Mouse (Mus musculus) MEL (cell line): ENCODE results near the gene Nek4. TPM values are rescaled to one million over a fixed set of nuclear protein-coding genes. Genes with fewer than 3 reads are reported as not detected.

ENCODE experiments used
- DNase-seq: peaks from one replicate; pipeline ENCODE4 v3.0.0; 2011; ENCODE audit warnings: low read depth, low spot score
- H3K27ac ChIP-seq: 2 replicates; pipeline ENCODE4 v1.5.1; 2012; ENCODE audit warnings: low read depth, mild to moderate bottlenecking, control low read depth, low read length, moderate library complexity; ENCODE audit not compliant: control insufficient read depth
- H3K27me3 ChIP-seq, 2 experiments: fragments of 150-350 bp in 1 of 2; sonication (generic) in 1 of 2; 2 replicates each; pipeline ENCODE4 v1.6.1; 2012; ENCODE audit warnings: low read length in 2 of 2, mild to moderate bottlenecking in 2 of 2, improper control_type of control experiment in 1 of 2, moderate library complexity in 1 of 2; ENCODE audit not compliant: insufficient read depth in 2 of 2, control insufficient read depth in 1 of 2
- H3K36me3 ChIP-seq, 2 experiments: 2 replicates each; pipeline ENCODE4 v1.6.1; 2012 to 2014; ENCODE audit warnings: low read length in 2 of 2, improper control_type of control experiment in 1 of 2, inconsistent platforms in 1 of 2, mild to moderate bottlenecking in 1 of 2; ENCODE audit not compliant: insufficient read depth in 2 of 2, control insufficient read depth in 1 of 2
- H3K4me1 ChIP-seq, 2 experiments: fragments of 150-350 bp in 1 of 2; sonication (generic) in 1 of 2; 2 replicates each; pipeline ENCODE4 v1.6.1; 2012; ENCODE audit warnings: low read length in 2 of 2, improper control_type of control experiment in 1 of 2, mild to moderate bottlenecking in 1 of 2; ENCODE audit not compliant: insufficient read depth in 2 of 2, control insufficient read depth in 1 of 2
- H3K4me3 ChIP-seq, 2 experiments: fragments of 150-350 bp in 1 of 2; sonication (generic) in 1 of 2; 2 replicates each; pipeline ENCODE4 v1.5.1; 2012; ENCODE audit warnings: low read depth in 2 of 2, low read length in 2 of 2, mild to moderate bottlenecking in 2 of 2, moderate library complexity in 2 of 2, control low read depth in 1 of 2, improper control_type of control experiment in 1 of 2; ENCODE audit not compliant: control insufficient read depth in 1 of 2, insufficient read depth in 1 of 2
- H3K79me2 ChIP-seq: 2 replicates; pipeline ENCODE4 v1.6.1; 2012; ENCODE audit warnings: mild to moderate bottlenecking, low read length, moderate library complexity; ENCODE audit not compliant: control insufficient read depth, poor library complexity, insufficient read depth
- H3K9ac ChIP-seq: 2 replicates; pipeline ENCODE4 v1.6.1; 2012; ENCODE audit warnings: low read depth, mild to moderate bottlenecking, control low read depth, low read length, moderate library complexity; ENCODE audit not compliant: control insufficient read depth, poor library complexity, severe bottlenecking
- H3K9me3 ChIP-seq: fragments of 150-350 bp; sonication (generic); replicated peaks from 2 replicates; pipeline ENCODE4 v1.6.1; 2012; ENCODE audit warnings: mild to moderate bottlenecking, low read length, improper control_type of control experiment, moderate library complexity; ENCODE audit not compliant: insufficient read depth
- CHD2 ChIP-seq: IDR thresholded peaks from 2 replicates; pipeline ENCODE4 v1.6.1; 2011; ENCODE audit warnings: low read length, improper control_type of control experiment
- CTCF ChIP-seq, 3 experiments: IDR thresholded peaks in 2 of 3; conservative IDR thresholded peaks in 1 of 3; 2 replicates each; pipeline ENCODE4 v1.5.1; 2011 to 2012; ENCODE audit warnings: low read length in 3 of 3, low read depth in 2 of 3, mild to moderate bottlenecking in 2 of 3, improper control_type of control experiment in 1 of 3, inconsistent platforms in 1 of 3, mixed read lengths in 1 of 3, moderate library complexity in 1 of 3; ENCODE audit not compliant: control insufficient read depth in 1 of 3, insufficient read depth in 1 of 3, poor library complexity in 1 of 3, severe bottlenecking in 1 of 3
- ELF1 ChIP-seq: IDR thresholded peaks from 2 replicates; pipeline ENCODE4 v1.6.1; 2014; ENCODE audit warnings: low read depth, mild to moderate bottlenecking, inconsistent platforms, low read length, improper control_type of control experiment, moderate library complexity
- EP300 ChIP-seq, 2 experiments: IDR thresholded peaks; 2 replicates each; pipeline ENCODE4 v1.6.1; 2011; ENCODE audit warnings: improper control_type of control experiment in 2 of 2, low read length in 2 of 2, low read depth in 1 of 2, mild to moderate bottlenecking in 1 of 2
- ETS1 ChIP-seq: IDR thresholded peaks from 2 replicates; pipeline ENCODE4 v1.6.1; 2012; ENCODE audit warnings: low read depth, mild to moderate bottlenecking, inconsistent platforms, low read length, improper control_type of control experiment, moderate library complexity
- GABPA ChIP-seq: IDR thresholded peaks from 2 replicates; pipeline ENCODE4 v1.6.1; 2012; ENCODE audit warnings: low read depth, mild to moderate bottlenecking, inconsistent platforms, low read length, improper control_type of control experiment, moderate library complexity
- GATA1 ChIP-seq: IDR thresholded peaks from 2 replicates; pipeline ENCODE4 v1.6.1; 2011; ENCODE audit warnings: low read depth, low read length, improper control_type of control experiment
- JUND ChIP-seq: IDR thresholded peaks from 2 replicates; pipeline ENCODE4 v1.6.1; 2011; ENCODE audit warnings: low read depth, mild to moderate bottlenecking, improper control_type of control experiment, low read length
- MAFK ChIP-seq: IDR thresholded peaks from 2 replicates; pipeline ENCODE4 v1.6.1; 2011; ENCODE audit warnings: low read depth, mild to moderate bottlenecking, low read length, improper control_type of control experiment, borderline replicate concordance
- MAX ChIP-seq: IDR thresholded peaks from 2 replicates; pipeline ENCODE4 v1.6.1; 2011; ENCODE audit warnings: low read length, improper control_type of control experiment
- MEF2A ChIP-seq: IDR thresholded peaks from 2 replicates; pipeline ENCODE4 v1.6.1; 2014; ENCODE audit warnings: low read depth, mild to moderate bottlenecking, inconsistent platforms, low read length, improper control_type of control experiment; ENCODE audit not compliant: poor library complexity, insufficient replicate concordance, severe bottlenecking; ENCODE audit errors: extremely low read depth
- MXI1 ChIP-seq: IDR thresholded peaks from 2 replicates; pipeline ENCODE4 v1.6.1; 2011; ENCODE audit warnings: mild to moderate bottlenecking, low read depth, low read length, improper control_type of control experiment
- MYB ChIP-seq: IDR thresholded peaks from 2 replicates; pipeline ENCODE4 v1.6.1; 2011; ENCODE audit warnings: mild to moderate bottlenecking, low read depth, low read length, improper control_type of control experiment
- NELFE ChIP-seq: IDR thresholded peaks from 2 replicates; pipeline ENCODE4 v1.6.1; 2011; ENCODE audit warnings: low read depth, low read length, improper control_type of control experiment
- POLR2A ChIP-seq, 2 experiments: IDR thresholded peaks; 2 replicates each; pipeline ENCODE4 v1.6.1; 2011 to 2012; ENCODE audit warnings: low read length in 2 of 2, mild to moderate bottlenecking in 2 of 2, control low read depth in 1 of 2, improper control_type of control experiment in 1 of 2, low read depth in 1 of 2, moderate library complexity in 1 of 2; ENCODE audit not compliant: control insufficient read depth in 1 of 2, insufficient read depth in 1 of 2, poor library complexity in 1 of 2
- POLR2AphosphoS2 ChIP-seq: IDR thresholded peaks from 2 replicates; pipeline ENCODE4 v1.6.1; 2011; ENCODE audit warnings: low read length, improper control_type of control experiment
- SMC3 ChIP-seq: IDR thresholded peaks from 2 replicates; pipeline ENCODE4 v1.6.1; 2011; ENCODE audit warnings: low read depth, low read length, improper control_type of control experiment
- TBP ChIP-seq: IDR thresholded peaks from 2 replicates; pipeline ENCODE4 v1.8.0; 2011; ENCODE audit warnings: low read depth, low read length, improper control_type of control experiment
- TCF12 ChIP-seq: IDR thresholded peaks from 2 replicates; pipeline ENCODE4 v1.6.1; 2014; ENCODE audit warnings: low read depth, mild to moderate bottlenecking, inconsistent platforms, low read length, improper control_type of control experiment, moderate library complexity
- USF1 ChIP-seq: IDR thresholded peaks from 2 replicates; pipeline ENCODE4 v1.6.1; 2014; ENCODE audit warnings: low read depth, mild to moderate bottlenecking, inconsistent platforms, low read length, improper control_type of control experiment, moderate library complexity
- USF2 ChIP-seq, 2 experiments: IDR thresholded peaks; 2 replicates each; pipeline ENCODE4 v1.6.1; 2011 to 2012; ENCODE audit warnings: improper control_type of control experiment in 2 of 2, low read length in 2 of 2, borderline replicate concordance in 1 of 2, inconsistent platforms in 1 of 2, low read depth in 1 of 2, mild to moderate bottlenecking in 1 of 2; ENCODE audit not compliant: insufficient read depth in 1 of 2
- ZC3H11A ChIP-seq: IDR thresholded peaks from 2 replicates; pipeline ENCODE4 v1.6.1; 2012; ENCODE audit warnings: low read depth, mild to moderate bottlenecking, inconsistent platforms, low read length, improper control_type of control experiment
- ZKSCAN1 ChIP-seq: IDR thresholded peaks from 2 replicates; pipeline ENCODE4 v1.6.1; 2012; ENCODE audit warnings: low read depth, mild to moderate bottlenecking, inconsistent platforms, low read length, improper control_type of control experiment, moderate library complexity
- ZMIZ1 ChIP-seq: IDR thresholded peaks from 2 replicates; pipeline ENCODE4 v1.6.1; 2012; ENCODE audit warnings: low read depth, mild to moderate bottlenecking, inconsistent platforms, low read length, improper control_type of control experiment, moderate library complexity
- polyA plus RNA-seq, 2 experiments: library from polyadenylated mRNA; stranded (reverse) in 1 of 2; unstranded in 1 of 2; fragments of >175 nt in 1 of 2; fragments of >200 nt in 1 of 2; gene quantifications; 2 replicates each; pipeline versions ENCODE4 v1.2.1 to v1.2.4; 2012; ENCODE audit warnings: low replicate concordance in 2 of 2, low read depth in 1 of 2; ENCODE audit not compliant: insufficient read length in 2 of 2, insufficient read depth in 1 of 2, missing spikeins in 1 of 2
- total RNA-seq: library from RNA; depleted of rRNA; stranded (reverse); fragments of 300-350 nt; gene quantifications from 2 replicates; pipeline ENCODE4 v1.2.3, GENCODE M21; 2012

Nek4 gene
- total and polyA plus RNA-seq, 3 experiments = 16.6 to 19.3 TPM; not detected in 1

DNA sequence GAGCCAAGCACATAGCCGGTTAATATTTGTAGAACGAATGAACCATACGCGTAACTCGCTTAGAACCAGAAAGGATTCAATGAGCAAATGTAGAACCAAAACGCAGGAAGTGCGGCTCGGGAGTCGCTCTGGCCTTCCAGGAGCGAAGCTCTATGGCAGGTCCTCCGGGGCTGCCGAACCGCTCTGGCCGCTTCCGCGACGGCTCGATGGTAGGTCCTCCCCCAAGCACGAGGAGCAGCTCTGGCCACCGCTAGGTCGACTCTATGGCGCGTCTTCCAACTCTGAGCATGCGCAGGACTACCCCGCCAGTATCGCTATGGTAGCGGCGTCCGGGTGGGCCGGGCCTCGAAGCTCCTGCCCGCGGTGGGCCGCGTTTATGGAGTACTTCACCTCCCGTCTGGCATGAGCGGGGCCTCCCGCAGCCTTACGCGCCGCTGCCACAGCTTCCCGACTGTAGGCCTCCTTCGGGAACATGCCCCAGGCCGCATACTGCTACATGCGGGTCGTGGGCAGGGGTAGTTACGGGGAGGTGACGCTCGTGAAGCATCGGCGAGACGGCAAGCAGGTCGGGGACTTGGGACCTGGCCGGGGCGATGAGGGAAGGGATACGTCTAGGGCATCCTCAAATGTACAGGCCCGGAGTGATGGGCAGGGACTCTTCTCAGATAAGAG, at the start of gene Nek4 (continued):
- TF ChIP-seq MAFK (no peak), JUND (no peak), NELFE (peak; percentile 97), GABPA (peak; percentile 87; the same call in 1 of the 2 replicates)

DNA sequence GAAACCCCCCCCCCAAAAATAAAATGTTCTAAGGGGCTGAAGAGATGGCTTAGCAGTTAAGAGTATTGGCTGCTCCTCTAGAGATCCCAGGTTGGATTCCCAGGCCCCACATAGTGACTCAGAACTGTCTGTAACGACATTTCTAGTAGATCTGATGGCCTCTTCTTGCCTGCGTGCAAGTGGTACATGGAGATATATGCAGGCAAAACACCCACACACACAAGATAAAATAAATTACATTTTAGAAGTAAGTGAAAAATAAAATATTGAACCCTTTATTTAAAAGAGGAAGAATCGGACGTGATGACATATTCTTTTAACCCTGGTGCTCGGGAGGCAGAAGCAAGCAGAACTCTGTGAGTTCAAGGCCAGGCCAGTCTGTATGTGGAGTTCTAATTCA, 48.5 kb upstream of the Nek4 start:
- H3K4me1 ChIP-seq = peaks cover under 1 to 12% of the 10 kb centered on the region in 2 experiments
- peaks cover 0 to 4% of the 10 kb centered on the region in 2 experiments; a peak in 2 of 4 replicates for H3K36me3 ChIP-seq
- TF ChIP-seq POLR2A (IDR thresholded peaks at IDR 0.05; ENCODE audit: control insufficient read depth in 1 of 2, insufficient read depth in 1 of 2, low read depth in 1 of 2, low read length in 2 of 2, poor library complexity in 1 of 2) = no peak
- no peak for TF ChIP-seq ZC3H11A
- TF ChIP-seq POLR2AphosphoS2 = no peak
- TF ChIP-seq TBP = no peak
- no peak for TF ChIP-seq ZKSCAN1
- no peak for TF ChIP-seq ZMIZ1
- peak; percentile 76 to 85 for TF ChIP-seq EP300 (IDR thresholded peaks at IDR 0.05; ENCODE audit: low read depth in 1 of 2, low read length in 2 of 2)
- TF ChIP-seq MXI1 = no peak
- no peak for TF ChIP-seq ELF1
- TF ChIP-seq CHD2 = no peak
- TF ChIP-seq GATA1 = peak; percentile 31; the same call in 1 of the 2 replicates
- no peak for TF ChIP-seq USF1
- TF ChIP-seq MEF2A = no peak
- TF ChIP-seq MAX = no peak
- no peak for TF ChIP-seq USF2 (IDR thresholded peaks at IDR 0.05; ENCODE audit: borderline replicate concordance in 1 of 2, insufficient read depth in 1 of 2, low read depth in 1 of 2, low read length in 2 of 2)
- TF ChIP-seq TCF12 = peak; percentile 45; the same call in 1 of the 2 replicates
- TF ChIP-seq ETS1 = no peak
- TF ChIP-seq MYB = peak; percentile 67
- no peak for TF ChIP-seq SMC3
- TF ChIP-seq CTCF (IDR thresholded peaks at IDR 0.05 in 2 of 3, conservative IDR thresholded peaks at IDR 0.05 in 1 of 3; ENCODE audit: control insufficient read depth in 1 of 3, insufficient read depth in 1 of 3, low read depth in 2 of 3, low read length in 3 of 3, poor library complexity in 1 of 3, severe bottlenecking in 1 of 3) = no peak
- H3K27me3 ChIP-seq = no peaks in the 10 kb centered on the region; a peak in 1 of 4 replicates
- no peak overlapping the region; the same call in 1 of the 2 replicates for H3K9ac ChIP-seq
- peak overlapping the region; percentile 9 for H3K27ac ChIP-seq
- H3K4me3 ChIP-seq = no peak overlapping the region
- no peaks in the 10 kb centered on the region for H3K79me2 ChIP-seq
- peak; percentile 54 for DNase-seq
- H3K9me3 ChIP-seq = no peaks in the 10 kb centered on the region
